Mouse (Mus musculus) Patski (cell line): ENCODE measurements at regions not wholly inside any gene's neighbourhood (a gene's known extent, or its start where the extent isn't known, plus 50 kb on each side); places are given as distances from the start of the nearest gene placed in this dataset.
A peak's percentile ranks its signal among the peaks of the same experiment; 100 is the strongest.
"Not testable (repeated sequence)": the region's sequence is repeated elsewhere in the genome, so short reads cannot be mapped to it uniquely, and the experiment has no call there.

Experiments
- ATAC-seq: fragments of 100-300 bp; one replicate; pipeline ENCODE4 v1.8.0; 2021
- CTCF ChIA-PET: fragments of 350-600 bp; sonication (Branson Sonifier 250); formaldehyde crosslinking; loops from one replicate; lab custom pipeline; 2022; ENCODE audit warnings: inconsistent platforms; lab: Charles Lee
- POLR2A ChIA-PET: fragments of 350-600 bp; sonication (Branson Sonifier 250); formaldehyde crosslinking; loops from one replicate; lab custom pipeline; 2022; ENCODE audit warnings: antibody characterized with exemption, inconsistent platforms; lab: Charles Lee
- DNase-seq: peaks from one replicate; pipeline ENCODE4 v3.0.0-alpha.2; 2011; ENCODE audit warnings: low read depth, low spot score
- H3K27me3 ChIP-seq: fragments of 371-371 bp; one replicate; pipeline ENCODE4 v1.5.1; 2021
- CTCF ChIP-seq: fragments of 100-300 bp; IDR thresholded peaks from one replicate; pipeline ENCODE4 v1.5.1; 2021
- in situ Hi-C: fragments of 300-500 bp; cut with MboI; formaldehyde crosslinking; loops from 3 replicates; pipeline ENCODE4 v1.11.1; 2018; ENCODE audit warnings: low pct_unique_long_range_greater_than_20kb, mixed read lengths

- in situ Hi-C loops: no loop called here
- POLR2A ChIA-PET: interaction anchor here (0.7 to 1.2 kb wide), 2 partner anchors 23 to 56 kb away, joined by 3 read pairs; no protein-coding TSS in a partner anchor
- H3K27me3 ChIP-seq: no peaks in the 10 kb centered on the region
- no peak for TF ChIP-seq CTCF
- DNase-seq (no peak), ATAC-seq (no peak)
- CTCF ChIA-PET: no interaction called here
Measured at GRCm38 (mm10) chr14:66493691-66494121, 484.7 kb upstream of the Gulo start.

GRCm38 (mm10) chr14:66484751-66485150 lies 475.7 kb upstream of the Gulo start:
- POLR2A ChIA-PET, ATAC-seq, in situ Hi-C loops: not testable (repeated sequence)

DNA sequence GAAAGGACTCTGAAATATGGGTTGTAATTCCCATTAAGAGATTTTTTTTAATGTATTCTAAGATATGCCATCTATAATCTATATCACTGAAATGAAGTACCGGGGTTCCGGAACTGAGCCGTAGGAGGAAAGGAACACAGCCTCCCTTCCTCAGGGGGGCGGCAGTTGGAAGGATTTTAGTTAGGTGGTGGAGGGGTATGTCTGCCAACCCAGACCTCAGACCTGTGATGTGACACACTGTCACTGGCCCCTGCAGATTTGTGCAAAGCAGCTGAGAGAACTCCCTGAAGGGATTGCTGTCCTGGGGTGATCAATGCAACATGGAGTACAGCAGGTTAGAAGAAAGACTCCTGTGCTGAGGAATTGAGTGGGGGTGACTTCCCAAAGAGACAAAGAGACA lies 470.2 kb upstream of the Gulo start:
- no peak for DNase-seq
- CTCF ChIA-PET: no interaction called here
- no peak for ATAC-seq
- POLR2A ChIA-PET: no interaction called here
- no peaks in the 10 kb centered on the region for H3K27me3 ChIP-seq
- no peak for TF ChIP-seq CTCF
- in situ Hi-C loops: no loop called here

More at GRCm38 (mm10) chr14:66484751-66485150, 475.7 kb upstream of the Gulo start:
- DNase-seq, H3K27me3 ChIP-seq, CTCF ChIA-PET: not testable (repeated sequence)

- no peak for TF ChIP-seq CTCF
- no peak for DNase-seq
- no peak for ATAC-seq
- POLR2A ChIA-PET: no interaction called here
- CTCF ChIA-PET: no interaction called here
- no peaks in the 10 kb centered on the region for H3K27me3 ChIP-seq
- in situ Hi-C loops: no loop called here
Measured at GRCm38 (mm10) chr14:66478562-66478961, 469.6 kb upstream of the Gulo start.

DNA sequence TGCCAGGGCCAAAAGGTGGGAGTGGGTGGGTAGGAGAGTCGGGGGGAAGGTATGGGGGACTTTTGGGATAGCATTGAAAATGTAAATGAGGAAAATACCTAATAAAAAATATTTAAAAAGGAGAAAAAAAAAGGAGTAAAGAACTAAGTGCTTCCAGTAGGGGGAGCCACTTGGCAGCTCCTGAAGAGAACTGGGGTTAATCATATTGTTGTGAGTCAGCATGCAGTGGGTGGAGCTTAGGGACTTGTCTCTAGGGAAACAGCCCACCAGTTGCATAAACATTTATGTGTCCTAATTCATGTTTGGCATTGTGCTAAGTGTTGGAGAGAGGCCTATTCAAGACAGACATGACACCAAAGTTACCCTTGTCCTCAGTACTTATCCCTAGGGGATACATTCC lies 466.0 kb upstream of the Gulo start:
- DNase-seq: no peak
- TF ChIP-seq CTCF: peak; percentile 48
- ChIA-PET CTCF (interaction anchor here (1.0 to 1.8 kb wide), 3 partner anchors 12 to 24 kb away, joined by 3 to 5 read pairs (median 5); no protein-coding TSS in a partner anchor), POLR2A (no interaction called here)
- H3K27me3 ChIP-seq: no peaks in the 10 kb centered on the region
- in situ Hi-C loops: no loop called here
- ATAC-seq: no peak

GRCm38 (mm10) chr14:66473251-66473550 lies 464.2 kb upstream of the Gulo start:
- no peak for TF ChIP-seq CTCF
- DNase-seq (no peak), ATAC-seq (no peak)
- H3K27me3 ChIP-seq: no peaks in the 10 kb centered on the region
- in situ Hi-C loops: no loop called here
- ChIA-PET POLR2A (no interaction called here), CTCF (no interaction called here)

GRCm38 (mm10) chr14:66472537-66473250 lies 463.7 kb upstream of the Gulo start:
- CTCF ChIA-PET: no interaction called here
- ATAC-seq: no peak
- no peaks in the 10 kb centered on the region for H3K27me3 ChIP-seq
- POLR2A ChIA-PET: no interaction called here
- no peak for TF ChIP-seq CTCF
- DNase-seq: no peak
- in situ Hi-C loops: no loop called here

DNA sequence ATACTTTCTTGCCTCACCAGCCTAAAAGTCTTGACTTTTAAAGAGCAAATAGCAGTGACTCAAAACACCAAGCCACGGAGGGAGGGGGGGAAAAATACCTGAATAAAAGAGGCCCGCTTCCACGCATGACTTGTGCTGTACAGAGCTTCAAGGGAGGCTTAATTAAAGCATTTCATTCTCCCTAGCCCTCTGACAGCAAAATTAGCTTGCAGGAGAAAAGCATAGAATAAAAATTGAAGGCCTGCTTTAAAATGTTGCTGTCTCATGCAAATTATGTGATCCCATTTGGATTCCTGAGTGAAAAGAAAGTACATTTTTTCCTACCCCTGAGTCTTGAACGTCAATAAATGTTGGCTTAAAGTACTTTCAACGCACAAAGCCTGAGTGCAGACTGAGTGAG lies 453.1 kb upstream of the Gulo start:
- ATAC-seq: peak; percentile 35
- CTCF ChIA-PET: no interaction called here
- POLR2A ChIA-PET: interaction anchor here (0.6 kb wide), 1 partner anchor 355 kb away, joined by 3 read pairs; no protein-coding TSS in a partner anchor
- DNase-seq: peak; percentile 63
- in situ Hi-C loops: no loop called here
- TF ChIP-seq CTCF: no peak
- H3K27me3 ChIP-seq: no peaks in the 10 kb centered on the region

- no peak for TF ChIP-seq CTCF
- in situ Hi-C loops: no loop called here
Measured at GRCm38 (mm10) chr14:66460795-66461194, 451.8 kb upstream of the Gulo start.

DNA sequence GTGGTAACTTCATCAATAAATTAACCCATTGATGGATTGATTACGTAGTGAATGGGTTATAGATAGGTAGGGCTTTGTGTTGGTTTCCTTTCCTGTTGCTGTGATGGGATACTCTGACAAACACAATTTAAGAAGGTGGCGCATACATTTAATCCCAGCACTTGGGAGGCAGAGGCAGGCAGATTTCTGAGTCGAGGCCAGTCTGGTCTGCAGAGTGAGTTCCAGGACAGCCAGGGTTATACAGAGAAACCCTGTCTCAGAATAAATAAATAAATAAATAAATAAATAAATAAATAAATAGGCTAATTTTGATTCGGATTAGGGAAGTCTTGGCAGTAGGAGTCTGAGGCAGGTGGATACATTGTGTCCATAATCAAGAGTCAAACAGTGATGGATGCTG lies 449.7 kb upstream of the Gulo start:
- POLR2A ChIA-PET: no interaction called here
- no peaks in the 10 kb centered on the region for H3K27me3 ChIP-seq
- in situ Hi-C loops: no loop called here
- ATAC-seq: no peak
- TF ChIP-seq CTCF: no peak
- CTCF ChIA-PET: interaction anchor here (0.7 to 1.4 kb wide), 3 partner anchors 13 to 1597 kb away, joined by 3 read pairs; no protein-coding TSS in a partner anchor
- no peak for DNase-seq

More at GRCm38 (mm10) chr14:66460795-66461194, 451.8 kb upstream of the Gulo start:
- no peaks in the 10 kb centered on the region for H3K27me3 ChIP-seq
- CTCF ChIA-PET: interaction anchor here (1.1 to 1.6 kb wide), 2 partner anchors 10 to 24 kb away, joined by 3 to 5 read pairs; no protein-coding TSS in a partner anchor
- POLR2A ChIA-PET: no interaction called here
- DNase-seq (peak; percentile 92), ATAC-seq (peak; percentile 91)

GRCm38 (mm10) chr14:66457300-66457699 lies 448.3 kb upstream of the Gulo start:
- ATAC-seq: no peak
- CTCF ChIA-PET: interaction anchor here (1.1 to 1.4 kb wide), 2 partner anchors 18 kb away, joined by 3 read pairs; no protein-coding TSS in a partner anchor
- no peak for DNase-seq
- POLR2A ChIA-PET: no interaction called here
- H3K27me3 ChIP-seq: no peaks in the 10 kb centered on the region
- in situ Hi-C loops: no loop called here
- TF ChIP-seq CTCF: no peak
